10 mouse cellular contexts compared by ENCODE assay signal in the genomic region with DNA sequence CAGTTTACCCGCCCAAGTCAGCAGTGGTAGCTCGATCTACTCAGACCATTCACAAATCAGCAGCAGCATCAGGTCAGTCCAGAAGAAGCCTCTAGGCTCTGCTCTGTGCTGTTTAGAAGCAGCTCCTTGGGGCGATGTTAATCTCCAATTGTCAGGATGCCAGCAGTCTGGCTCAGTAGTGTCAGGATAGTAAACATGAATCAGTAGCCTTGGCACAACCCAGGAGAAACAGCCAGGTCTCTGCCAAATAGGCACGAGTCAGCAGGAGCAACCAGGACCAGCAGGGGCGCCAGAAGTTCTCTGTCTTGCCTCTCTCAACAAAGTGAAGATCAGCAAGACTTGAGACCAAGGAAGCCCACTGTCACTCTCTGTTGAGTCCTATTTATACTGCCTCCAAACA.
DNase-seq lines count a peak whose midpoint lies in the region; ATAC-seq and TF ChIP-seq lines count a peak whose summit lies in the region.
"Had no signal": no experiment of that assay in that cellular context is flagged by ENCODE, and none has a peak within 500 bp of the region (broad histone marks: within the 10 kb centered on the region; RNA-seq: fewer than 3 reads in every experiment).

No protein-coding gene starts in this region.

- no peak overlapping the region for H3K27ac ChIP-seq in liver, adult 2 months (replicated peaks; ENCODE audit: insufficient read depth, low read depth, low read length)
- no peak overlapping the region for H3K27ac ChIP-seq in liver, embryonic 11.5 days (ENCODE audit: low read depth, low read length)
- no peak overlapping the region for H3K27ac ChIP-seq in liver, embryonic 14.5 days
- no peak overlapping the region for H3K27ac ChIP-seq in gastrocnemius, adult 2 months
- H3K27ac ChIP-seq in embryonic facial prominence, embryonic 10.5 days (replicated peaks) = no peak overlapping the region
- H3K27ac ChIP-seq: heart, embryonic 10.5 days; lung, embryonic 15.5 days had no signal

- 0 out of 2 replicates have a peak, but pooled peaks cover 2% of the 10 kb centered on the region for H3K4me1 ChIP-seq in liver, adult 2 months (ENCODE audit: control insufficient read depth, insufficient read depth, low read length)
- 0 out of 2 replicates have a peak, but pooled peaks cover 1% of the 10 kb centered on the region for H3K4me1 ChIP-seq in liver, embryonic 11.5 days (replicated peaks; ENCODE audit: control insufficient read depth, insufficient read depth, low read length)
- H3K4me1 ChIP-seq in liver, embryonic 14.5 days (replicated peaks; ENCODE audit: control insufficient read depth in 2 of 2, insufficient read depth in 2 of 2, low read length in 1 of 2) = peaks cover 0 to 7% of the 10 kb centered on the region in 2 experiments; a peak in 2 of 4 replicates
- H3K4me1 ChIP-seq in embryonic facial prominence, embryonic 10.5 days = peaks cover 11% of the 10 kb centered on the region
- H3K4me1 ChIP-seq: lung, embryonic 15.5 days had no signal

- H3K36me3 ChIP-seq in liver, adult 2 months (ENCODE audit: control insufficient read depth, insufficient read depth, low read length) = no peaks in the 10 kb centered on the region
- no peaks in the 10 kb centered on the region for H3K36me3 ChIP-seq in liver, embryonic 11.5 days (ENCODE audit: control insufficient read depth, insufficient read depth, low read length)
- H3K36me3 ChIP-seq in liver, embryonic 14.5 days (replicated peaks; ENCODE audit: control insufficient read depth, insufficient read depth, low read depth) = no peaks in the 10 kb centered on the region
- peaks cover 6% of the 10 kb centered on the region; the same call in 1 of the 2 replicates for H3K36me3 ChIP-seq in embryonic facial prominence, embryonic 10.5 days (replicated peaks)
- H3K36me3 ChIP-seq: heart, embryonic 10.5 days; lung, embryonic 15.5 days had no signal

- TF ChIP-seq EP300 in liver, embryonic 14.5 days (IDR thresholded peaks at IDR 0.05; ENCODE audit: low read depth) = no peak

- 46% methylated on average over 5 of the region's 5 CpGs for WGBS in liver, adult 2 months
- WGBS in liver, embryonic 11.5 days = 75% methylated on average over 5 of the region's 5 CpGs
- WGBS in liver, embryonic 14.5 days (ENCODE audit: insufficient replicate concordance) = 60% methylated on average over 5 of the region's 5 CpGs
- WGBS in embryonic facial prominence, embryonic 10.5 days = 87% methylated on average over 5 of the region's 5 CpGs

- H3K9me3 ChIP-seq in liver, embryonic 11.5 days (ENCODE audit: control insufficient read depth, low read length) = no peaks in the 10 kb centered on the region
- no peaks in the 10 kb centered on the region for H3K9me3 ChIP-seq in liver, embryonic 14.5 days (ENCODE audit: control insufficient read depth, low read length)
- H3K9me3 ChIP-seq in embryonic facial prominence, embryonic 10.5 days = no peaks in the 10 kb centered on the region
- H3K9me3 ChIP-seq: heart, embryonic 10.5 days; lung, embryonic 15.5 days had no signal

- H3K27me3 ChIP-seq in liver, adult 2 months (ENCODE audit: control insufficient read depth, insufficient read depth, low read length) = no peaks in the 10 kb centered on the region
- no peaks in the 10 kb centered on the region for H3K27me3 ChIP-seq in liver, embryonic 11.5 days (replicated peaks; ENCODE audit: control insufficient read depth, insufficient read depth, low read length)
- no peaks in the 10 kb centered on the region for H3K27me3 ChIP-seq in liver, embryonic 14.5 days (ENCODE audit: control insufficient read depth, insufficient read depth, low read length)
- H3K27me3 ChIP-seq in embryonic facial prominence, embryonic 10.5 days (replicated peaks; ENCODE audit: low read depth, poor library complexity, severe bottlenecking) = no peaks in the 10 kb centered on the region
- H3K27me3 ChIP-seq: lung, embryonic 15.5 days had no signal

- no peak for TF ChIP-seq POLR2A in liver, adult 2 months (IDR thresholded peaks at IDR 0.05; ENCODE audit: extremely low read depth, insufficient read depth, low read length)

- peak; percentile 80 for DNase-seq in liver, adult 2 months (ENCODE audit: extremely low read depth, low read depth, low spot score)
- DNase-seq in liver, embryonic 11.5 days (ENCODE audit: low spot score) = no peak
- DNase-seq in adrenal gland, adult 2 months = peak; percentile 85
- DNase-seq in cerebellum, adult 8-10 months = peak; percentile 22
- no peak for DNase-seq in liver, embryonic 14.5 days (ENCODE audit: low read depth in 3 of 3, low spot score in 3 of 3)
- no peak for DNase-seq in gastrocnemius, adult 2 months
- no peak for DNase-seq in embryonic facial prominence, embryonic 10.5 days (ENCODE audit: low spot score)

- intact Hi-C loops in gastrocnemius, adult 2 months (cut with DNase I) = loop anchor here (5.0 kb wide), 1 partner anchor 38 kb away; no protein-coding TSS in a partner anchor

- H3K9ac ChIP-seq in liver, adult 2 months (ENCODE audit: low read depth, low read length) = no peak overlapping the region
- H3K9ac ChIP-seq in liver, embryonic 11.5 days (ENCODE audit: low read depth, low read length) = no peak overlapping the region
- no peak overlapping the region for H3K9ac ChIP-seq in liver, embryonic 14.5 days (replicated peaks)
- H3K9ac ChIP-seq: lung, embryonic 15.5 days had no signal

- H3K4me2 ChIP-seq in liver, embryonic 11.5 days = no peak overlapping the region
- H3K4me2 ChIP-seq in liver, embryonic 14.5 days (ENCODE audit: low read depth) = no peak overlapping the region
- H3K4me2 ChIP-seq: lung, embryonic 15.5 days had no signal

- no peaks in the 10 kb centered on the region; the same call in 1 of the 2 replicates for H3K79me2 ChIP-seq in liver, adult 2 months (ENCODE audit: control insufficient read depth, insufficient read depth, low read length)

- peak; percentile 33 for TF ChIP-seq CTCF in liver, adult 2 months (IDR thresholded peaks at IDR 0.05; ENCODE audit: low read depth, low read length)
- peak; percentile 26; the same call in 1 of the 2 replicates for TF ChIP-seq CTCF in liver, embryonic 14.5 days (IDR thresholded peaks at IDR 0.05; ENCODE audit: low read depth)
- no peak for TF ChIP-seq CTCF in gastrocnemius, adult 2 months (IDR thresholded peaks at IDR 0.05)

- no peak overlapping the region for H3K4me3 ChIP-seq in liver, adult 2 months (ENCODE audit: insufficient read depth, low read depth, low read length)
- no peak overlapping the region for H3K4me3 ChIP-seq in liver, embryonic 11.5 days (ENCODE audit: low read depth, low read length)
- H3K4me3 ChIP-seq in liver, embryonic 14.5 days (ENCODE audit: insufficient read depth in 1 of 2, low read depth in 2 of 2, low read length in 2 of 2) = no peak overlapping the region
- no peak overlapping the region for H3K4me3 ChIP-seq in gastrocnemius, adult 2 months
- H3K4me3 ChIP-seq in embryonic facial prominence, embryonic 10.5 days = no peak overlapping the region
- H3K4me3 ChIP-seq: heart, embryonic 10.5 days; lung, embryonic 15.5 days had no signal

- no peak; the same call in 1 of the 2 replicates for ATAC-seq in liver, embryonic 11.5 days (replicated peaks; ENCODE audit: low FRiP score)
- no peak for ATAC-seq in liver, embryonic 14.5 days (ENCODE audit: insufficient read depth)
- ATAC-seq: inflammation-experienced regulatory T-cells, adult 6 months had no signal

Comparison
In these comparisons a context has a peak if more than half of its experiments do, and no peak if none do; other contexts are left out.
1. DNase-seq: peak in liver, adult 2 months (single experiment), adrenal gland, adult 2 months (single experiment) and cerebellum, adult 8-10 months (single experiment); none in liver, embryonic 11.5 days (single experiment), liver, embryonic 14.5 days (0 of 3), gastrocnemius, adult 2 months (single experiment) and embryonic facial prominence, embryonic 10.5 days (single experiment).